Mouse (Mus musculus): ENCODE measurements around the gene Fpr1. TPM values are rescaled to one million over a fixed set of nuclear protein-coding genes. Genes with fewer than 3 reads are reported as not detected.
"Not testable (repeated sequence)": the region's sequence is repeated elsewhere in the genome, so short reads cannot be mapped to it uniquely, and the experiment has no call there.

Gene Fpr1
- total RNA-seq (2021), result under 1 TPM in 1 of 2 experiments, not detected in 1; 0.20 TPM

- intact Hi-C loops (cut with DNase I), result no loop called here
- no peak for DNase-seq
Measured at GRCm38 (mm10) chr17:17883840-17884239, at the start of gene Fpr1. TSS of gene Fpr1 (minus strand) at chr17:17883940.

GRCm38 (mm10) chr17:17917782-17918181 lies 34.0 kb upstream of the Fpr1 start:
- no peak for DNase-seq
- intact Hi-C loops (cut with DNase I), result no loop called here

- intact Hi-C loops (cut with DNase I), result no loop called here
- no peak for DNase-seq
Measured at GRCm38 (mm10) chr17:17917376-17917775, 33.6 kb upstream of the Fpr1 start.

- intact Hi-C loops (cut with DNase I); DNase-seq: not testable (repeated sequence)
Measured at GRCm38 (mm10) chr17:17912618-17913017, 28.9 kb upstream of the Fpr1 start.

GRCm38 (mm10) chr17:17909636-17910421 lies 26.1 kb upstream of the Fpr1 start:
- intact Hi-C loops (cut with DNase I), result no loop called here
- peak; percentile 79 to 82 for DNase-seq

GRCm38 (mm10) chr17:17900768-17901167 lies 17.0 kb upstream of the Fpr1 start:
- intact Hi-C loops (cut with DNase I), result no loop called here
- DNase-seq, result no peak

- intact Hi-C loops (cut with DNase I), result loop anchor here (5.0 kb wide), 1 partner anchor 62 kb away; no protein-coding TSS in a partner anchor
- peak in 1 of 2 experiments; percentile 6 for DNase-seq
Measured at GRCm38 (mm10) chr17:17899268-17899667, 15.5 kb upstream of the Fpr1 start.

- peak; percentile 45 to 75 for DNase-seq
- intact Hi-C loops (cut with DNase I), result loop anchor here (1.0 to 5.0 kb wide), 2 partner anchors 59 to 130 kb away; no protein-coding TSS in a partner anchor
Measured at GRCm38 (mm10) chr17:17896039-17896438, 12.3 kb upstream of the Fpr1 start.

- intact Hi-C loops (cut with DNase I), result no loop called here
- no peak for DNase-seq
Measured at GRCm38 (mm10) chr17:17889732-17890425, 6.1 kb upstream of the Fpr1 start.

- intact Hi-C loops (cut with DNase I), result no loop called here
- no peak for DNase-seq
Measured at GRCm38 (mm10) chr17:17887774-17888248, 4.1 kb upstream of the Fpr1 start, which contains the start of the genes Fpr2 and Fpr3. TSS of gene Fpr2 (plus strand) at chr17:17887824. TSS of gene Fpr3 (plus strand) at chr17:17887852.

- DNase-seq, result no peak
- intact Hi-C loops (cut with DNase I), result no loop called here
Measured at GRCm38 (mm10) chr17:17882672-17883071, 1.1 kb downstream of the Fpr1 start.

- DNase-seq, result no peak
- intact Hi-C loops (cut with DNase I), result no loop called here
Measured at GRCm38 (mm10) chr17:17879347-17879746, 4.4 kb downstream of the Fpr1 start.

GRCm38 (mm10) chr17:17871697-17872096 lies 12.0 kb downstream of the Fpr1 start:
- intact Hi-C loops (cut with DNase I), result no loop called here
- no peak for DNase-seq

- intact Hi-C loops (cut with DNase I), result no loop called here
- no peak for DNase-seq
Measured at GRCm38 (mm10) chr17:17870892-17871550, 12.7 kb downstream of the Fpr1 start.

GRCm38 (mm10) chr17:17866801-17867469 lies 16.8 kb downstream of the Fpr1 start:
- intact Hi-C loops (cut with DNase I), result no loop called here
- no peak for DNase-seq

GRCm38 (mm10) chr17:17865168-17865567 lies 18.6 kb downstream of the Fpr1 start:
- intact Hi-C loops (cut with DNase I), result no loop called here

GRCm38 (mm10) chr17:17862360-17862759 lies 21.4 kb downstream of the Fpr1 start:
- intact Hi-C loops (cut with DNase I), result no loop called here

More at GRCm38 (mm10) chr17:17865168-17865567, 18.6 kb downstream of the Fpr1 start:
- no peak for DNase-seq

GRCm38 (mm10) chr17:17860110-17860509 lies 23.6 kb downstream of the Fpr1 start:
- DNase-seq, result no peak
- intact Hi-C loops (cut with DNase I), result no loop called here

More at GRCm38 (mm10) chr17:17862360-17862759, 21.4 kb downstream of the Fpr1 start:
- peak; percentile 27 to 31 for DNase-seq

- DNase-seq, result no peak
- intact Hi-C loops (cut with DNase I), result no loop called here
Measured at GRCm38 (mm10) chr17:17857446-17857845, 26.3 kb downstream of the Fpr1 start.

- intact Hi-C loops (cut with DNase I), result no loop called here
- no peak for DNase-seq
Measured at GRCm38 (mm10) chr17:17856612-17857011, 27.1 kb downstream of the Fpr1 start.
